Mouse (Mus musculus): ENCODE measurements around the gene Tubd1. TPM values are rescaled to one million over a fixed set of nuclear protein-coding genes. Genes with fewer than 3 reads are reported as not detected.

The Tubd1 gene
- polyA plus RNA-seq, 1 experiment, result 6.6 TPM

GRCm38 (mm10) chr11:86578809-86579730 lies 34.3 kb downstream of the Tubd1 start:
- Histone ChIP-seq H3K27me3 (ENCODE audit: control insufficient read depth, insufficient read depth, insufficient read length) (no peaks in the 10 kb centered on the region), H3K4me3 (no peak overlapping the region)
- no peak for TF ChIP-seq E2F4 (IDR thresholded peaks at IDR 0.05; ENCODE audit: insufficient read depth)
- TF ChIP-seq TCF3 (IDR thresholded peaks at IDR 0.05; ENCODE audit: insufficient read length, low read depth), result no peak
- TF ChIP-seq USF1 (IDR thresholded peaks at IDR 0.05; ENCODE audit: low read depth), result no peak
- no peak for TF ChIP-seq SRF (IDR thresholded peaks at IDR 0.05; ENCODE audit: control insufficient read depth, insufficient read length, low read depth)
- TF ChIP-seq CEBPB (IDR thresholded peaks at IDR 0.05; ENCODE audit: insufficient read depth, poor library complexity, severe bottlenecking), result no peak
- peak; percentile 79 for TF ChIP-seq POLR2AphosphoS2 (IDR thresholded peaks at IDR 0.05; ENCODE audit: insufficient read length, low read depth)
- no peak for TF ChIP-seq MYOG (IDR thresholded peaks at IDR 0.05; ENCODE audit: control insufficient read depth in 1 of 3, insufficient read depth in 1 of 3, insufficient read length in 2 of 3, low read depth in 2 of 3)
- peak; percentile 23 for TF ChIP-seq POLR2A (IDR thresholded peaks at IDR 0.05; ENCODE audit: insufficient read length, low read depth)

DNA sequence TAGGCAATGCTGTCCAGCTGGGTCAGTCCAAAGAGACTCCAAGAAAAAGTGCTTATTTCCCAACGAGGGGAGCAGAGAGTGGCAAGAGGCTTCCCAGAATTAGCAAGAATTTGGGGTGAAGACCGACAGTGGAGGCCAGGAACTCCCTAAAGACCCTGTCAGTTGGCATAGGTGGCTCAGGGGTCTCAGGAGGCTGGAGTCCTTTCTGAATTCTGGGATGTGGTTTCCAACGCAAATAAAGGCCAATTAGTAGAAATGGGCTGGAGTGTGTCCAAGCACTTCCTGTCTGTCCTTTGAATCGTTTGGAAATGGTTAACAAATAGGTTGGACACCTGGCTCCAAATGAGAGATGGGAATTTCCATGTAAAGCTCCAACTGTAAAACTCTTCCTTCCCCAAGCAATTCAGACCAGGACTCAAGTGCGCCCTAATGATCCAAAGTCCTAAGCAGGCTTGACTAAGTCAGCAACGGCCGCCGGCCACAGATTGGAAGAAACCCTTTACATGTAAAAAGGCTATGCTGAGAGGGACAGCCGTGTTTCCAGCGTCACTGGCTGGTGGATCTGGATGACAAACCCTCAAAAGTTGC lies 35.0 kb downstream of the Tubd1 start:
- Histone ChIP-seq H3K79me2 (ENCODE audit: control insufficient read depth, insufficient read depth) (peaks cover 29% of the 10 kb centered on the region), H3K4me2 (ENCODE audit: low read depth) (peak overlapping the region; percentile 92), H3K4me3 (no peak overlapping the region), H3K27me3 (ENCODE audit: control insufficient read depth, insufficient read depth, insufficient read length) (no peaks in the 10 kb centered on the region), H3K36me3 (ENCODE audit: control insufficient read depth, insufficient read depth) (peaks cover 25% of the 10 kb centered on the region), H3ac (ENCODE audit: control insufficient read depth, insufficient read length) (no peak overlapping the region)
- TF ChIP-seq MYOD1 (IDR thresholded peaks at IDR 0.05; ENCODE audit: control insufficient read depth in 1 of 3, insufficient read length in 2 of 3, low read depth in 2 of 3) (no peak), POLR2AphosphoS2 (IDR thresholded peaks at IDR 0.05; ENCODE audit: insufficient read length, low read depth) (peak; percentile 67)

More at GRCm38 (mm10) chr11:86578809-86579730, 34.3 kb downstream of the Tubd1 start:
- peaks cover 21% of the 10 kb centered on the region for H3K79me2 ChIP-seq (ENCODE audit: control insufficient read depth, insufficient read depth)
- peaks cover 18% of the 10 kb centered on the region for H3K36me3 ChIP-seq (ENCODE audit: control insufficient read depth, insufficient read depth)
- peak overlapping the region; percentile 92 for H3K4me2 ChIP-seq (ENCODE audit: low read depth)
- H3ac ChIP-seq (ENCODE audit: control insufficient read depth, insufficient read length), result no peak overlapping the region

- Histone ChIP-seq H3K27me3 (ENCODE audit: control insufficient read depth, insufficient read depth, insufficient read length) (no peaks in the 10 kb centered on the region), H3K4me2 (ENCODE audit: low read depth) (peak overlapping the region; percentile 92), H3K4me3 (peak overlapping the region; percentile 93), H3K36me3 (ENCODE audit: control insufficient read depth, insufficient read depth) (peaks cover 32% of the 10 kb centered on the region), H3K79me2 (ENCODE audit: control insufficient read depth, insufficient read depth) (peaks cover 36% of the 10 kb centered on the region), H3ac (ENCODE audit: control insufficient read depth, insufficient read length) (no peak overlapping the region)
- no peak for TF ChIP-seq USF1 (IDR thresholded peaks at IDR 0.05; ENCODE audit: low read depth)
- no peak for TF ChIP-seq E2F4 (IDR thresholded peaks at IDR 0.05; ENCODE audit: insufficient read depth)
- peak; percentile 56 for TF ChIP-seq POLR2A (IDR thresholded peaks at IDR 0.05; ENCODE audit: insufficient read length, low read depth)
- TF ChIP-seq MYOD1 (IDR thresholded peaks at IDR 0.05; ENCODE audit: control insufficient read depth in 1 of 3, insufficient read length in 2 of 3, low read depth in 2 of 3), result peak in 2 of 3 experiments; percentile 73 to 74
- TF ChIP-seq MYOG (IDR thresholded peaks at IDR 0.05; ENCODE audit: control insufficient read depth in 1 of 3, insufficient read depth in 1 of 3, insufficient read length in 2 of 3, low read depth in 2 of 3), result peak in 2 of 3 experiments; percentile 16 to 76
- peak; percentile 38 for TF ChIP-seq SRF (IDR thresholded peaks at IDR 0.05; ENCODE audit: control insufficient read depth, insufficient read length, low read depth)
- peak; percentile 88 for TF ChIP-seq POLR2AphosphoS2 (IDR thresholded peaks at IDR 0.05; ENCODE audit: insufficient read length, low read depth)
Observed at GRCm38 (mm10) chr11:86580319-86581113, 35.7 kb downstream of the Tubd1 start.

- Histone ChIP-seq H3K79me2 (ENCODE audit: control insufficient read depth, insufficient read depth) (peaks cover 43% of the 10 kb centered on the region), H3K27me3 (ENCODE audit: control insufficient read depth, insufficient read depth, insufficient read length) (no peaks in the 10 kb centered on the region), H3K4me2 (ENCODE audit: low read depth) (peak overlapping the region; percentile 92), H3K36me3 (ENCODE audit: control insufficient read depth, insufficient read depth) (peaks cover 35% of the 10 kb centered on the region), H3K4me3 (peak overlapping the region; percentile 93), H3ac (ENCODE audit: control insufficient read depth, insufficient read length) (no peak overlapping the region)
- TF ChIP-seq E2F4 (IDR thresholded peaks at IDR 0.05; ENCODE audit: insufficient read depth), result no peak
- no peak for TF ChIP-seq TCF3 (IDR thresholded peaks at IDR 0.05; ENCODE audit: insufficient read length, low read depth)
- no peak for TF ChIP-seq SRF (IDR thresholded peaks at IDR 0.05; ENCODE audit: control insufficient read depth, insufficient read length, low read depth)
- TF ChIP-seq USF1 (IDR thresholded peaks at IDR 0.05; ENCODE audit: low read depth), result no peak
- TF ChIP-seq MYOG (IDR thresholded peaks at IDR 0.05; ENCODE audit: control insufficient read depth in 1 of 3, insufficient read depth in 1 of 3, insufficient read length in 2 of 3, low read depth in 2 of 3), result no peak
- TF ChIP-seq MAX (IDR thresholded peaks at IDR 0.05; ENCODE audit: low read depth), result no peak
- peak; percentile 92 for TF ChIP-seq POLR2A (IDR thresholded peaks at IDR 0.05; ENCODE audit: insufficient read length, low read depth)
- TF ChIP-seq TCF12 (IDR thresholded peaks at IDR 0.05; ENCODE audit: insufficient read depth, poor library complexity, severe bottlenecking), result no peak
- no peak for TF ChIP-seq CEBPB (IDR thresholded peaks at IDR 0.05; ENCODE audit: insufficient read depth, poor library complexity, severe bottlenecking)
- no peak for TF ChIP-seq REST (IDR thresholded peaks at IDR 0.05; ENCODE audit: insufficient read depth, insufficient read length)
- no peak for TF ChIP-seq MYOD1 (IDR thresholded peaks at IDR 0.05; ENCODE audit: control insufficient read depth in 1 of 3, insufficient read length in 2 of 3, low read depth in 2 of 3)
- peak; percentile 99 for TF ChIP-seq POLR2AphosphoS2 (IDR thresholded peaks at IDR 0.05; ENCODE audit: insufficient read length, low read depth)
Observed at GRCm38 (mm10) chr11:86581250-86581753, 36.5 kb downstream of the Tubd1 start.
